Mouse (Mus musculus) mouse embryonic stem cell (cell line): ENCODE data around the gene Ica1.

Experiments
- in situ Hi-C, 2 experiments: fragments of 300-500 bp; cut with MboI; formaldehyde crosslinking; loops; 1 replicate in 1 of 2; 3 replicates in 1 of 2; pipeline ENCODE4 v1.14.3; 2019 to 2020; ENCODE audit warnings: low sequenced_read_pairs in 2 of 2, low pct_unique_long_range_greater_than_20kb in 1 of 2, mixed read lengths in 1 of 2; ENCODE audit not compliant: unreplicated experiment in 1 of 2

Ica1 gene

DNA sequence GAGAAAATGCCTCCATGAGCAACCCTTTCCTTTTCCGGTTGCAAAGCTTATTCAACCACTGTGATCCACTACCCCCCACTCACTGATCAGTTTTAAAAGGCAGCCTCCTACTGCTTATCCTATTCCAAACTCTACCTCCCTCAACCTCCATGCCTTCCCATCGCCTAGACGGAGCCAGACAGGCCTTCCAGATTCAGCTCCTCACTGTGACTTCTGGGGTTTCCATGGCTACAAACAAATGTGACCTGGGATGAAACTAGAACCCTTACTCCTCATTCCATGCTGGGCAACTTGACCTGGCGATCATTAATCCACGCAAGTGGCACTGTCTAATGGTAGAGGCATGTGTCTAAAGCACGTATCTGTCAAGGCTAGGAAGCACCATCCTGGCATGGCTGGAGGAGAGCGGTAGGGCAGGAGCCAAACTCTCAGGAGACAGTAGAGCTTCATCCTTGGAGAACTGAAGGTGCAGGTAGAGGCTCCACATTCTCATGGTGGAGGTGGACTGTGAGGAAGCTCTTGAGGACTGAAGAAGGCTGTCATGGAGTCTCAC is 149.5 kb downstream of the Ica1 start:
- in situ Hi-C loops = no loop called here

GRCm38 (mm10) chr6:8628226-8628625 is 150.1 kb downstream of the Ica1 start:
- in situ Hi-C loops = no loop called here

DNA sequence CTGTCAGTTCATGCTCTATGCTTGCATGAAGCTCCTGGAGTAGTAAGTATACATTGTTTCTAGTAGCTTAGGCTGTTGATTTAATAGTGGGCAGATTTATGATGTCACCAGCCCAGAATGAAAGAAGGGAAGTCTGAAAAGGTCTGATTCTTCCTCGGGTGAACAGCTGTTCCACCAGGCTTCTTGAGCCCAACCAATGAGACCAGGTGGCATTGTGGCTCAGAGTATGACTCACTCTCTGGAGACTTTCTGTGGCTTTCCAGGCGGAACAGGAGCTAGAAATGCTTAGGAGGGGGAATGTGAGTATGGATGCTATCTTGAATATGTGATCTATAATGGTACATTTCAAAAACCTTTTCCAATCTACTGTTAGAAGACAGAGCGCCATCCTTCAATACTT is 155.2 kb downstream of the Ica1 start:
- in situ Hi-C loops = no loop called here

DNA sequence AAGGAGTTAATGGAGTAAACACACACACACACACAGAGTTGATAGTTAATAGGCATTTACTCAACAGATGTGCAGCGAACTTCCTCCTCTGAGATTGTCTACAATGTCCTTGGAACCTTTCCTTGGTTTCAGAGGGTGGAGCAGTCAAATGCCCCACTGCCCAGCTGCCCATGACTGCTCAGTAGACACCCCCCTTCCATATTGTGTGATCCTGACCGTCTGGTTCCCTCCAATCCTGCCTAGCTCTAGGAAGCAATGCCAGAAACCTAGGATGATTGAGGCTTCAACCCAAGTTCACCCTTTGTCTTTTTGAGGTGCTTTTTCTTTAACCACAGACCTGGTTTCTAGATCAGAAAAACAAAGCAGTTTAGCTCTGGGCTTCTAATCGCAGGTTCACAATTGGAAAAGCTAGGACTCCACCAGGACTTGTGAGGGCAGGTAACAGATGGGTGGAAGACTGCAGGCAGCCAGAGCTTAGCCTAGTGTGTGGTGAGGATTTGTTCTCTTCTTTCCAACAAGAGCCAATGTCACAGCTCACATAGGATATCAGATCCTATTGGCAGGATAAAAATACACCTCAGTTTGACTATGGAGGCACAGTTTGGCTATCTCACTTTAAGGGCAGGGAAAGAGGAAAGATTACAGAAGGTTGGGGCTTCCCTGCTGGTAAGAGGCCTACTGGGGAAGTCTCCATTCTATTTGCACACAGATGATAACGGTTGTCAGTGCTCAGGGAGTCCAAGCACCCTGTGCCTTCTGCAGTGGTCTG is 158.5 kb downstream of the Ica1 start:
- in situ Hi-C loops = no loop called here

GRCm38 (mm10) chr6:8617369-8617768 is 160.9 kb downstream of the Ica1 start:
- in situ Hi-C loops = no loop called here

GRCm38 (mm10) chr6:8591665-8592064 is 186.6 kb downstream of the Ica1 start:
- in situ Hi-C loops = no loop called here

DNA sequence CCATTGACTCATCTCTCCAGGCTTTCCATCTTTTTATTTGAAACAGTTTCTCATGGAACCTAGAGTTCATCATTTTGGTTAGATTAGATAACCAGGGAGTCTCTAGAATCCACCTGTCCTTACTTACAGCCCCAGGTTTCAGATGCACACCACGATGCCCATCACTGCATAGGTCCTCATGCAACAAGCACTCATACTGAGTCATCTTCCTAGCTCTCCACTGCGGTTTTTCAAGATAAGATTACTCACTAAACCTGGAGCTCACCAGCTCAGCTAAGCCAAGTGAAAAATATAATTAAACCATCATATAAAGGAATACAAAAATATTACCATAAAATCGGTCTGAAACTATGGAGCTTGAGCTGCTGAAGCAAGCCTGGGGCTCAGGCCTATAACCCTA is 194.4 kb downstream of the Ica1 start:
- in situ Hi-C loops = no loop called here

DNA sequence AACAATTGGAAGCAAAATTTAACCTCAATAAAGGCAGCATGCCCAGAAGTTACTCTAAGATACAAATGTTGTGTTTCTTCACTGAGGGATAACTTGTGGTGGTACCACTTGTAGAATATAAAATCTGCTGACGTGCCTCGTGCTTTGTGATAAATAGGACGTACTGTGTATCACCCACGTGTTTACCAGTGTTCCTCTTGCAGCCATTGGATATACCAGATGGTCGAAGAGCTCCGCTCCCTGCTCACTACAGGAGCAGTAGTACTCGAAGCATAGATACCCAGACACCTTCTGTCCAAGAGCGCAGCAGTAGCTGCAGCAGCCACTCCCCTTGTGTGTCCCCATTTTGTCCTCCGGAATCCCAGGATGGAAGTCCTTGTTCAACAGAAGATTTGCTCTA is 195.9 kb downstream of the Ica1 start:
- in situ Hi-C loops = no loop called here
